Mouse (Mus musculus) limb, embryonic 10.5 days (tissue): ENCODE measurements around the gene Tspan9. TPM values are rescaled to one million over a fixed set of nuclear protein-coding genes. Genes with fewer than 3 reads are reported as not detected.
A peak's percentile ranks its signal among the peaks of the same experiment; 100 is the strongest.

Experiments
- DNase-seq: peaks from one replicate; pipeline ENCODE4 v3.0.0-alpha.2; 2017; ENCODE audit warnings: low spot score
- H3K27ac ChIP-seq: fragments of 300-500 bp; sonication (generic); 2 replicates; pipeline ENCODE4 v1.5.1; 2016; ENCODE audit warnings: mild to moderate bottlenecking
- H3K27me3 ChIP-seq: fragments of 300-500 bp; sonication (generic); 2 replicates; pipeline ENCODE4 v1.6.1; 2016; ENCODE audit warnings: low read depth, mild to moderate bottlenecking; ENCODE audit not compliant: poor library complexity, severe bottlenecking
- H3K36me3 ChIP-seq: fragments of 300-500 bp; sonication (generic); 2 replicates; pipeline ENCODE4 v1.6.1; 2016; ENCODE audit warnings: mild to moderate bottlenecking, moderate library complexity
- H3K4me1 ChIP-seq: fragments of 300-500 bp; sonication (generic); 2 replicates; pipeline ENCODE4 v1.6.1; 2016
- H3K4me3 ChIP-seq: fragments of 300-500 bp; sonication (generic); 2 replicates; pipeline ENCODE4 v1.5.1; 2016; ENCODE audit warnings: mild to moderate bottlenecking, moderate library complexity
- H3K9me3 ChIP-seq: fragments of 300-500 bp; sonication (generic); replicated peaks from 2 replicates; pipeline ENCODE4 v1.6.1; 2016; ENCODE audit warnings: mild to moderate bottlenecking
- WGBS: fragments of 180-500 bp; shearing (Covaris S2); methylation state at CpG from one replicate; pipeline ENCODE4 v1.1.7; 2016; 5-methylcytosine and 5-hydroxymethylcytosine counted together
- polyA plus RNA-seq: library from polyadenylated mRNA; unstranded; fragments of >200 nt; fragmentation: Nextera tagmentation; extraction: Ambion mirVana; gene quantifications from 2 replicates; pipeline ENCODE4 v1.2.1, GENCODE M21; 2016

Gene Tspan9
- polyA plus RNA-seq, 1 experiment from 2014 or later = 78.5 TPM

GRCm38 (mm10) chr6:127965497-127965896, 177.9 kb downstream of the Tspan9 start:
- Histone ChIP-seq H3K9me3 (no peaks in the 10 kb centered on the region), H3K27me3 (no peaks in the 10 kb centered on the region), H3K36me3 (peaks cover 52% of the 10 kb centered on the region), H3K4me1 (peaks cover 18% of the 10 kb centered on the region; the same call in 1 of the 2 replicates), H3K4me3 (no peak overlapping the region), H3K27ac (no peak overlapping the region)
- 55% methylated on average over 8 of the region's 8 CpGs for WGBS
- DNase-seq = no peak

DNA sequence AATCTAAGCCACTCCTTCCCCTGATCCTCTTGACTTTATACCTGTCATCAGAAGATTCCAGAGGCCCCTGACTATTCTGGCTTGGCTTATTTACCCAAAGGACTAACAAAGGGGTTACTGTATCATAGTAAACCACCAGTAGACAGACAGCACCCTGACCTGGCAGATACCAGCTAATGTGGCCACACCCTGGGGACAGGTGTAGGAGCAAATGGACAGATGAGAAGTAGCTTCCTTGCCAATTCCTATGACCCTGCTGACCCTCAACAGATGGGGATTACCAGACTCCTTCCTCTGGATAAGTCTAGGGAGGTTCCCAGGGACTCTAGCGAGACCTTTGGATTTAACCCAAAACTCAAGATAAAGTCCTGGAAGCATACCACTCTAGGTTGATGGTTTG, 183.2 kb downstream of the Tspan9 start:
- H3K27me3 ChIP-seq = no peaks in the 10 kb centered on the region
- H3K4me3 ChIP-seq = no peak overlapping the region
- H3K4me1 ChIP-seq = no peaks in the 10 kb centered on the region
- no peak for DNase-seq
- H3K9me3 ChIP-seq = no peaks in the 10 kb centered on the region
- WGBS = 96% methylated on average over 1 of the region's 1 CpGs
- H3K36me3 ChIP-seq = peaks cover 36% of the 10 kb centered on the region
- H3K27ac ChIP-seq = no peak overlapping the region

- H3K4me3 ChIP-seq = no peak overlapping the region
- 89% methylated on average over 5 of the region's 5 CpGs for WGBS
- H3K36me3 ChIP-seq = no peaks in the 10 kb centered on the region
Measured at GRCm38 (mm10) chr6:127956172-127956571, 187.2 kb downstream of the Tspan9 start.

DNA sequence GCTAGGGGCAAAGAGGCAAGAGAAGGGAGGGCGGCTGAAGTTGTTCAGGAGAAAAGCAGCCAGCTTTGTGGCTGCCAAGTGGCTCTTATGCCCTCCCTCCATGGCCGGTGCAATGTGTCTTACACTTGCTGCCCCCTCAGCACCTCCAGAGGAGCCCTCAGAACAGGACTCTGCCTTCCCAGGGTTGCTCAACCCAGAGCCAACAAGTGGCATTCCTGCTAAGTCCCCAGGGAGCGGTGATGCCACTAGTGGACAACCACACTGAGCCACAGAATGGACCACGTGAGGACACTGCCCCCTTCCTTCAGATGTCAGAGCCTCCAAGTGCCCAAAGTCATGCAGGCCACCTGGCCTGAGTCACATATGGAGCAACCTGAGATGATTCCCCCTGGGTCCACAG, 190.3 kb downstream of the Tspan9 start:
- WGBS = 88% methylated on average over 4 of the region's 4 CpGs

More at GRCm38 (mm10) chr6:127956172-127956571, 187.2 kb downstream of the Tspan9 start:
- Histone ChIP-seq H3K27me3 (no peaks in the 10 kb centered on the region), H3K9me3 (no peaks in the 10 kb centered on the region), H3K27ac (no peak overlapping the region), H3K4me1 (no peaks in the 10 kb centered on the region)
- no peak for DNase-seq

DNA sequence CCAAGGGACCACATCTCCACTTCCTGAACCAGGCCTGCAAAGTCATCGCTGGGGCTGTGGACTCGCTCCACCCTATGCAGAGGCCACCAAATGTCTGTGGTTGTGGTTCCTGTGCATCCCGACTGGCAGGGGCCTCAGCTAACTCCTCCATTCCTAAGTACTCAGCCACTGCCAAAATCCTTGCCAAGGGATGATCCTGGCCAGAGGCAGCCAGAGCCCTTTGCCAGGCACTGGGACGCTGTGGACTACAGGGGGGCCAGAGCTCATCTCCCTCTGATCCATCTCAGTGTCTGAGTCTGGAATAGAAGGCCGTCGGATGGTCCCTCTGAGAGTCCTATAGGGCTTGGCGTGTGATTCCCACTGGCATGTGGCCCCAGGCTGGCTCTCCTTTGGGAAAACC, 193.5 kb downstream of the Tspan9 start:
- no peaks in the 10 kb centered on the region for H3K4me1 ChIP-seq
- H3K27me3 ChIP-seq = no peaks in the 10 kb centered on the region
- no peak overlapping the region for H3K4me3 ChIP-seq
- H3K27ac ChIP-seq = no peak overlapping the region
- DNase-seq = no peak
- 90% methylated on average over 7 of the region's 7 CpGs for WGBS
- no peaks in the 10 kb centered on the region for H3K9me3 ChIP-seq
- no peaks in the 10 kb centered on the region for H3K36me3 ChIP-seq

More for the DNA sequence above, 190.3 kb downstream of the Tspan9 start:
- H3K36me3 ChIP-seq = no peaks in the 10 kb centered on the region
- H3K4me3 ChIP-seq = no peak overlapping the region
- no peak for DNase-seq
- no peak overlapping the region for H3K27ac ChIP-seq
- no peaks in the 10 kb centered on the region for H3K27me3 ChIP-seq
- no peaks in the 10 kb centered on the region for H3K4me1 ChIP-seq
- H3K9me3 ChIP-seq = no peaks in the 10 kb centered on the region

- 84% methylated on average over 9 of the region's 9 CpGs for WGBS
Measured at GRCm38 (mm10) chr6:127948656-127949055, 194.7 kb downstream of the Tspan9 start.

GRCm38 (mm10) chr6:127945725-127946124, 197.7 kb downstream of the Tspan9 start:
- Histone ChIP-seq H3K27ac (no peak overlapping the region), H3K9me3 (no peaks in the 10 kb centered on the region), H3K4me3 (no peak overlapping the region), H3K27me3 (0 out of 2 replicates have a peak, but pooled peaks cover 7% of the 10 kb centered on the region), H3K36me3 (no peaks in the 10 kb centered on the region; the same call in 1 of the 2 replicates), H3K4me1 (peaks cover 3% of the 10 kb centered on the region; the same call in 1 of the 2 replicates)
- WGBS = 62% methylated on average over 9 of the region's 9 CpGs
- peak; percentile 85 for DNase-seq

More at GRCm38 (mm10) chr6:127948656-127949055, 194.7 kb downstream of the Tspan9 start:
- Histone ChIP-seq H3K4me3 (no peak overlapping the region), H3K9me3 (no peaks in the 10 kb centered on the region), H3K4me1 (no peaks in the 10 kb centered on the region), H3K27me3 (0 out of 2 replicates have a peak, but pooled peaks cover 7% of the 10 kb centered on the region), H3K36me3 (no peaks in the 10 kb centered on the region), H3K27ac (no peak overlapping the region)
- DNase-seq = no peak

DNA sequence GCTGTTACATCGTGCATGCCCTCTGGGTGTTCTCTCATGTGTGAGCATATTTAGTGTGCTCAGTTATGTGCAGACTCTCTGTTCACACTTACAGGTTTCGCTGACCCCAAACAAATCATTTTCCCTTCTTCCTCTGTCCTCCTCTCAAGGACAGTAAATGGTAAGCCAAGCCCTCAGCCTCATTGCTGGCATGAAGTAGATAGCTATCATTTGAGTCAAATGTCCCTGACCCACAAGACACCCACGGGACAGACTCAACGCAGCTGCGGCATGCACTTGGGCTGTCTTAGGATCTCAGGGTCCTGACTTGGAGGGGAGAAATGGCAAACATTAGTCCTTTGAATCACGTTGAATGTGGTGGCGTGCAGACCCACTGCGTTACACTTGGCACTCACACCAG, 201.0 kb downstream of the Tspan9 start:
- H3K4me3 ChIP-seq = no peak overlapping the region
- 91% methylated on average over 8 of the region's 8 CpGs for WGBS
- H3K4me1 ChIP-seq = peaks cover 3% of the 10 kb centered on the region; the same call in 1 of the 2 replicates
- no peaks in the 10 kb centered on the region; the same call in 1 of the 2 replicates for H3K36me3 ChIP-seq
- no peak for DNase-seq
- 0 out of 2 replicates have a peak, but pooled peaks cover 7% of the 10 kb centered on the region for H3K27me3 ChIP-seq
- no peaks in the 10 kb centered on the region for H3K9me3 ChIP-seq
- H3K27ac ChIP-seq = no peak overlapping the region

DNA sequence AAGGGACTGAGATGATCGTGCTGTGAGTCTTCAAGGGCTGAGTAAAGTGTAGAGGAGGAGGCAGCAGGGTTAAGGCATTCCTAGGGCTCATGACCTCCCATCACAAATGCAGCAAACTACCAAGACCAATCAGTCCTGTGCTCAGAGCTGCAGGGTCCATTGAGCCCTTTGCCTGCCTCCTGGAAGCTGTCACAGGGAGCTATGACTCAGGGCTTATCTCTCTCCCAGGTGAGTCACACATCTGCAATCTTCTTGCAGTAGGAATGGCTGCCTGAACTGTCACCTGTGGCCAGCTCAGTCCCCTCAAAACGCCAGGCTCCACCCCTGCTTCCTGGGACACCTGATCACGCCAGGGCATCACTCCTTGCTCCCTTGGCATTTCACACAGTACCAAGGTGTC, 208.3 kb downstream of the Tspan9 start:
- 80% methylated on average over 3 of the region's 3 CpGs for WGBS
- DNase-seq = no peak

DNA sequence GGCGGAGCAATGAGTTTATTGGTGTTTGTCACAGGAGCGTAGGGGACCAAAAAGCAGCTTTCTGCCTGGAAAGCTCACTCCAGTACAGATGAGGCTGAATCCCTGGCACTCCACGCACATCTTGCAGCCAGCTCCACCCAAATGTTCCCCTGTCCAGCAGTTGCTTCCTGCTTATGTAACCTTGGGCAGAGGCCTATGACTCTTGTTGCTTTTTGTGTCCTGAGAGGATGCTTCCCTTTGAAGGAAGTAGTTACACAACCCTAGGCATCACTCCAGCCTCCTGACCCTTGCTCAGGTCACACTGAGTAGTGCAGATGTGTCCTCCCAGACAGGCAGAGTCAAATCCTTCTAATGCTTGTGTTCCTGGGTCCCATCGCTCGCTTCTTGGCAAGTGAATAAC, 209.6 kb downstream of the Tspan9 start:
- Histone ChIP-seq H3K9me3 (peaks cover 4% of the 10 kb centered on the region; the same call in 1 of the 2 replicates), H3K27me3 (no peaks in the 10 kb centered on the region), H3K27ac (peak overlapping the region; percentile 56), H3K36me3 (peaks cover 12% of the 10 kb centered on the region), H3K4me3 (no peak overlapping the region), H3K4me1 (peaks cover 25% of the 10 kb centered on the region)
- WGBS = 97% methylated on average over 5 of the region's 5 CpGs
- DNase-seq = no peak

More for the DNA sequence above, 208.3 kb downstream of the Tspan9 start:
- no peak overlapping the region for H3K4me3 ChIP-seq
- no peak overlapping the region for H3K27ac ChIP-seq
- no peaks in the 10 kb centered on the region for H3K27me3 ChIP-seq
- H3K4me1 ChIP-seq = peaks cover 25% of the 10 kb centered on the region
- H3K9me3 ChIP-seq = peaks cover 4% of the 10 kb centered on the region; the same call in 1 of the 2 replicates
- H3K36me3 ChIP-seq = peaks cover 12% of the 10 kb centered on the region

- no peaks in the 10 kb centered on the region for H3K27me3 ChIP-seq
- H3K27ac ChIP-seq = peak overlapping the region; percentile 63
- peaks cover 12% of the 10 kb centered on the region for H3K36me3 ChIP-seq
- 41% methylated on average over 5 of the region's 5 CpGs for WGBS
- peaks cover 29% of the 10 kb centered on the region for H3K4me1 ChIP-seq
- DNase-seq = peak; percentile 39
- H3K4me3 ChIP-seq = no peak overlapping the region
- H3K9me3 ChIP-seq = peaks cover 4% of the 10 kb centered on the region; the same call in 1 of the 2 replicates
Measured at GRCm38 (mm10) chr6:127932697-127933096, 210.7 kb downstream of the Tspan9 start.

DNA sequence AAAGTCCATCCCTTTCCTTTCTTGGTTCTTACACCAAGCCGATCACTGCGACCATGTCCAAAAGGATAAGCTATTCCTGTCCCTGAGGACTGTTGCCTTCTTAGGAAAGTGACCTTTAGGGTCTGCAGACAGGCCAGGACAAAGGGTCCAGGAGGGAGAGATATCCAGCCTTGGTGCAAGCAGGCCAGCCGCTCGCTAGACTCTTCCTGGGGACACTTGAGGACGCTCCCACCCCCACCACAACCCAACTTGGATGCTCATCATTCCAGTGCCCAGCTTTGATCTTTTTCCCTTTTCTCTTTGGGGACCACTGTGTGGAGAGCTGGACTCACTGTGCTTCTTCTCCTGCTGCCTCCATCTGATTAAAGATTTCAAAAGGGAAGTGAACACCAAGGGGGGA, 214.7 kb downstream of the Tspan9 start:
- H3K9me3 ChIP-seq = peaks cover 1% of the 10 kb centered on the region; the same call in 1 of the 2 replicates
- no peak overlapping the region for H3K4me3 ChIP-seq
- H3K4me1 ChIP-seq = peaks cover 44% of the 10 kb centered on the region
- peaks cover 2% of the 10 kb centered on the region for H3K36me3 ChIP-seq
- peaks cover 22% of the 10 kb centered on the region; the same call in 1 of the 2 replicates for H3K27me3 ChIP-seq
- 82% methylated on average over 5 of the region's 5 CpGs for WGBS
- H3K27ac ChIP-seq = no peak overlapping the region
- DNase-seq = no peak

DNA sequence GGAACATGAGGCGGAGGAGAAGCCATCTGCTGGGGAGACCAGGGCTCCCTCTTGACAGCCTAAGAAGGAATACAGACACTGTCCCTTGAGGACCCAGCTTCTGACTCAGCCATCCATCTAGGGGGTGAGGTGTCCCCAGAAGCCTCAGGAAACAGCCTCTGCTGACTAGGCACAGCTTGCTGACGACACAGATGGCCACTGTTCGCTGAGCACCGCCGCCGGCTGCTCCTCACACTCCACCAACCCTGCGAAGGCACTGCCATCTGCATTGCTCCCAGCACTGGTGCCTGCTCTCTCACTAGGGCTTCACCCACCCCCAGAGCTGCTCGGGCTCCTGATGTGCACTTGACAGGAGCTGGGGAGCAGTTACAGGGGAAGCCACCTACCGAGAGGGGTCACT, 217.5 kb downstream of the Tspan9 start:
- H3K27ac ChIP-seq = peak overlapping the region; percentile 56; the same call in 1 of the 2 replicates

More for the DNA sequence above, 217.5 kb downstream of the Tspan9 start:
- peaks cover 23% of the 10 kb centered on the region for H3K4me1 ChIP-seq
- DNase-seq = no peak
- H3K4me3 ChIP-seq = no peak overlapping the region
- H3K36me3 ChIP-seq = no peaks in the 10 kb centered on the region; the same call in 1 of the 2 replicates
- no peaks in the 10 kb centered on the region for H3K9me3 ChIP-seq
- peaks cover 43% of the 10 kb centered on the region for H3K27me3 ChIP-seq
- WGBS = 62% methylated on average over 9 of the region's 9 CpGs
